Mouse (Mus musculus): ENCODE measurements around the gene Lrriq1.

Lrriq1 gene

DNA sequence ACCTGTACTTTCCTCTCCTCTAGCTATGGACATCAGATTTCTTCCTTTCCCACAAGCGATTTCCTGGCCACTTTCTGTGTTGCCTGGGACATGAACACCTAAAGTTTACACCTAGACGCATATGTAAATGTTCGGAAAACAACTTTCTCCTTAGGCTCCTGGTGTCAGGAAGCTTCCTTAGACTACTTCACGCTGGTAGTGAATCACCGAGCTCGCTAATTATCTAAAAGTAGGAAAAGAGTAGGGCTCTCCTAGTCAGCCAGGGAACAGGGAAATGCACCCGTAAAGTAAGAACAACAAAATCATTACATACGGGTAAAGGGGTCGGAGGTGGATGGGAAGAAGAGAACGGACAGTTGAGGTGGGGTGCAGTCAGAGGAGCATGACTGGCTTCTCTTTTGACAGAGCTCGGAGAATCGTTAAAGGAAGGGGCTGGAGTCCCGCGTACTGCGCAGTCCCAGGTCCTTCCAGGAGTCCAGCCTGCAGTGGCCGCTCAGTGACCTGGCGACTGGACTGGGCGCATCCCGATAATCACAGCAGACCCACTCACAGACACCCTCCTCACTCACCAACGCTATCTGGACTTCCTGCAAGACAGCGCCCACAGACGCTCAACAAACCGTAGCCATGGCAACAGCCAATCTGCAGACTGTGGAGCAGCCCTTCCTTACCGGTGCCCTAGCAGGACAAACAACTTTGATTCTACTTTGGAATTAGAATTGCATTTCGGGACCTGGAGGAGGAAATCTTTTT is at the start of gene Lrriq1:
Gene Lrriq1, minus strand, starts transcription at position 616 of the 753 bp plus-strand sequence.
- DNase-seq (ENCODE audit: low read depth, low spot score) = peak; percentile 55

DNA sequence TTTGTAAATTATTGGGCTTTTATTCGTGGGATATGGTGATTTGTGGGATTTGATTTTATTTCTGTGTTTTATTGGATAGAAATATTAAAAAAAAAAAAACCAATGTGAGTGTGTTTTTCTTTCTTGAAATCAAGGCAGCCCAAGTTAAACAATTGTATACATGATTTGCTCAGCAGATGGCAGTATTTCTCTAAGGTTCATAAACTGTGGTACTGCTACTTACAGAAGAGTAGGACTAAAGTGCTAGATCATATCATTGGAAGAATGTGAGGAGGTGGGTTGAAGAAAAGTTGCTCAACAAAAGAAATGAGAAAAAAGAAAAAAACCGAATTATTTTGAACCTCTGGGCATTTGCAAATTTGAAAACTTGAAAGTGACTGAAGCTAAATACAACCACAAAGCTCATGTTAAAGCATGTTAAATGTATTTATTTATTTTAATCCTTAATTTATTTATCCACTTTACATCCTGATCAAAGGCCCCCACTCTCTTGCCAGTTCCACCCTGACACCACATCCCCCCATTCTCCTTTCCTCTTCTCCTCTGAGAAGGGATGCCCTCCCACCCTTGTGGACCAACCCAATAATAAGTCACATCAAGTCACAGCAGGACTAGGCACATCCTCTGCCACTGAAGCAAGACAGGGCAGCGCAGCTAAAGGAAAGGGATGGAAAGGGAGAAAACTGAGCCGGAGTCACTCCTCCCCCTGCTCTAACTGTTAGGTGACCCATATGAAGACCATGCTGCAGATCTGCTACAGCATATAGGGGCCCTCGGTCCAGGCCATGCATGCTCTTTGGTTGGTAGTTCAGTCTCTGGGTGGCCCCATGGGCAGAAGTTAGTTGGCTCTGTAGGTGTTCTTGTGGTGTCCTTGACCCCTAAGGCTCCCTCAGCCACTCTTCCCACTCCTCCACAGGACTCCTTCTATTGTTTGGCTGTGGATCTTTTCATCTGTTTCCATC is 18.0 kb upstream of the Lrriq1 start:
- peak; percentile 34 for DNase-seq (ENCODE audit: low read depth, low spot score)

DNA sequence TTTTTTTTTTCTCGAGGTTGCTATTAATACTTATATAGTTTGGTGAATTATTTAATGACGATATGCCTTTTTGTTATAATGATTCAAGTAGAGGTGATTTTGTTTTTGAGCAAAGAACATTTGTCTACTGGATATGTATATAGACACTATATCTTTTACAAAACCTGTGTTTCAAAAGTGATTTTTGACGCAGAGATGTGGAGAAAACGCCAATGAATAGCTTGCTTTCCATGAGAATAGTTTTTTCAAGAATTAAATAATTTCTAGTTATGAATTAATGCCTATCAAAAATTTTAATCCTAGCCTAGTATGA is 294 bp upstream of the Lrriq1 start:
- DNase-seq (ENCODE audit: low read depth, low spot score) = no peak

DNA sequence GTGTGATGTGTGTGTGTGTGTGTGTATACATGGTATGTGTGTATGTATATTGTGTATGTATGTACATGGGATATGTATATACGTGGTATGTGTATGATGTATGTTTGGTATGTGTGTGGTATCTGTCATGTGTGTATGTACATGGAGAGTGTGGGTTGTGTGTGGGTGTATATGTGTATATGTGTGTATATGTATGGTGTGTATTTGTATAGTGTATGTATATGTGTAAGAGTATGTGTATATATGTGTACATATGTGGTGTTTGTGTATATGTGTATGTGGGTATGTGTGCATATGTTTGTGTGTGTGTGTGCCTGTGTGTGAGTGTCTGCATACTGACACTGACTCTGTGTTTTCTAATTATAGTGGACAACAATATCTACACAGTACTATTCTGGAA is 9.5 kb downstream of the Lrriq1 start:
- DNase-seq (ENCODE audit: low read depth, low spot score) = no peak

DNA sequence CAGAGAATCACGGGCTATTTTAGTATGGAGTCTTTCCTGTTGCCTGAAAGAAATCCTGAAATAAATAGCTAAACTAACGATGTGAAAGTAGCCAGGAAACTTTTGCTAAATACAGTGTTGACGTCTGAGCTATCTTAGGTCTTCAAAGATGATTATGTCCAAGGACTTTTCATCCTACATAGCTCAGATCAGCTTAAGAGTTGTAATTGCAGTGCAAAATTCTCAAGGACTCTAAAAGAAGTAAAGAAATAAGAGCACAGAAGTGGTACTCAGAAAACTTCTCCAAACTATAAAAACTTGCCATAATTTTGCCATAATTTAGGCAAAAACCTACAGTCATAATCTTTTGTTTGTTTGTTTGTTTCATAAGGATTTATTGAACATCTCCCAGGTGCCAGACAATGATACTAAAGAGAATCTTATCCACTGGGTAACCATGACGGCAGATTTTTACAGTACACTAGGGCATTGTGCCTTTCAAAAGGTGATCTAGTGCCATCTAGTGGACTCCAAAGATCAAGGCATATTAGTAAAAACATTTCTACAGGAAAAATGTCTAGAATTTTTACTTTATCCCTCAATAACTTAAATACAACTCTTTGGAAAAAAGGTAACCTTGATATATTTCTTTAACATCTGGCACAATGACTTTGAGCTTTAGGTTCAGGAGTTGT is 41.3 kb downstream of the Lrriq1 start:
- peak; percentile 25 for DNase-seq (ENCODE audit: low read depth, low spot score)

DNA sequence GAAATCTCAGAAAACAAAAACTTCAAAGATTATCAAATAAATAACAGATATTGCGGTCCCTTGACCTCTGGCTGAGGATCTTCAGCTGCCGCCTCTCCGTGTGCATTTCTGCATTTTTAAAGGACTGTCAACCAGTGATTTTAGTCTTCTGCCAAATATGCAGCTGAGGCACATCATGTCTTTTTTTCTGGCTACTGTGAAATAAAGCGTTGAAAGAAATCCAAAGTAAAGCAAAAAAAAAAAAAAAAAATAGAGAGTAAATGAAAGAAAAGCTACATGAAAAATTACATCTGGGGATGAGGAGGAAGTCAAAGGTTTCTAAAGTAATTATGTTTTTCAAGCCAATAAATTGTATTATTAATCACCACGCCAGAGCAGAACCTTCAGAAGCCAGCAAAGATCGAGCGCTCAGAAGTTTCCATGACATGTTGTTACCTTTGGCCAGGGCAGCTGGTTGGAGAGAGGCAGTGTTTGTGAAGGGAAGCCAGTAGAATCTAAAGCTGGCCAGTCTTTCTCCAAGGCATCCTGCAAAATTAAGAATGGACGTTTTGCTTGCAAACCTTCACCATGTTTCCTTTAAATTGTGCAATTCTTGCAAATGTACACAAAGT is 90.2 kb downstream of the Lrriq1 start:
- no peak for DNase-seq (ENCODE audit: low read depth, low spot score)

DNA sequence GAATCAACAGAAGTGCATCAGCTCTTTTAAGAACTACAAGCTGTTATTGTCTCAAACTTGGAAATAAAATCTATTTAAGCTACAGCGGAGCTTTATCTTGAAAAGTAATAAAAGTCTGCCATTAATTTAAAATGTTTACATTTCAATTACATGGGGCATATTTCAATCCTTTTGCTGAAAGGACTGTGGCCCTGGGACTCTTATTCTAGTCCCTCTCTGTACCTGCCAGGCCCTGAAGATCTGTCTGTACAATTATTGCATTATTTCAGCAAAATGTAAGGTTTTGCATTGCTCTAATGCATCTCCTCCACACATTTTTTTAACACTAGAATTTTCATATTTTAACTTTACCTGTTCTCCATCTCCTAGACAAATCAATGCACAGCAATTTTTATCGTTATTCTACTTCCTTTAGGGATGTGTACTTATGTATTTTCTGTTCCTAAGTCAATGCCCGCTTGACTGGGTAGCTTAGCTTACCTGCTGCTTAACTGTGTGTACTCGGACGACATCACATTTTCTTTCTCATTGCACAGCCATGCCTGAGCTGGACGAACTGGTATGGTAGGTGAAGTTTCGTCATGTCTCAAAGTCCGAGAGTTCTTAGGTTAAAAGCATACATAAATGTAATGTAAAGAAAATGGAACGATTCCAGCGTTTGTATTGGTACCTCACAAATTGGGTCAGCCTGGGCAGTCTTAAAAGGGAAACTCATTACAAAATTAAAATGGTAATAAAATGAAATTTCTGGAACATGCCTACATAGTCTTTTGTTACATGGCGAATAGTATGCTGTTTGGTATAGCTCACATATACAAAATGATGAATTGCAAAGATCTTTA is 91.0 kb downstream of the Lrriq1 start:
- DNase-seq (ENCODE audit: low read depth, low spot score) = no peak

DNA sequence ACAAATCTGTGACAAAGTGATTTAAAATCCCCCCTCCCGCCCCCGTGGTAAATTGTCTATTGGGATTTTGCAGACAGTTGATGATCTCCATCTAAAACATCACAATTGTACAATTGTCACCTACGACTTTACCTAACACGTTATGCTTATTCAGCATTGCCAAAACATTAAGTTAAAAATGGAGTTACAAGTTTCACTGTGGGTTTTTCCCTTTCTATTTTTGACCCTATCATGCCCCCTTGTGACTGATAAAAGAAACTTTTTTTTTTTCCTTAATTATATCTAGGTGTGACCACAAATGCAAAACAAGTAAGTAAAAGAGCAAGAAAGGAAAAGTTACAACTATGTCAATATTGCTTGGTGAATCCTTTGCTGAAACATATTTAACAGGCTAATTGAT is 93.6 kb downstream of the Lrriq1 start:
- DNase-seq (ENCODE audit: low read depth, low spot score) = no peak

DNA sequence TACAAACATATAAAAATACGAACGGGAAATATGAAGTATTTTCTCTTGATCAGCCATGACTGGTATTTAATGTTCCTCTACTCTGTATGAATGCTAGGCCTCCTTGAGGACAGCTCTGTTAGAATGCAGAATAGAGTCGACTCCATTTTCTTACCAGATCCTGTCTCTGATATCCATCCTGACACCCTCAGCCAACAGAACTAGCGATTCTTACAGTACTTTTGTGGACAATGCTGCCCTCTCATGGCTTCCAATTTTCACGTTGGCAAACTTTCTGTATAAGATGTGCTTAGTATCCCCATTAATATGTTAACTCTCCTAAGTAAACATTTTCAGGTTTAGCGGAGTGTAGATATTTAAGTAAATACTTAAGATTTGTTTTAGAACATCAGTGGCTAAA is 94.6 kb downstream of the Lrriq1 start:
- DNase-seq (ENCODE audit: low read depth, low spot score) = peak; percentile 0

DNA sequence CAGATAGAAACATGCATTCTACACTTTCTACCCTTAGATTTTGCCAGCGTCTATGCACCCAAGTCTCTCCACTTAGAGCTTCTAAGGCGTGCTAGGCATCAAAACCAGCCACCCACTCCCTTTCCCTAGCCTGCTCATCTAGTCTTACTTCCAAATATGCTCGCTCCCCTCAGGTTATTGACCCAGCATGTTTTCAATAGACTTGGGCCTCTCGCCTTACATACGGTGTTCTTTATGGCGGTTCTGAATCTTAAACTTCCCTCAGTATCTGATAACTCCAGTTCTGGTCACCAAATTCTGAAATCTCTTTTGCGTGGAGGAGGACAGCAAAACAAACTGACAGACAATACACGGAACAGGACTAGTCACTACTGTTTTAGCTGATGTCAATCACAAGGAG is 95.5 kb downstream of the Lrriq1 start:
- no peak for DNase-seq (ENCODE audit: low read depth, low spot score)

DNA sequence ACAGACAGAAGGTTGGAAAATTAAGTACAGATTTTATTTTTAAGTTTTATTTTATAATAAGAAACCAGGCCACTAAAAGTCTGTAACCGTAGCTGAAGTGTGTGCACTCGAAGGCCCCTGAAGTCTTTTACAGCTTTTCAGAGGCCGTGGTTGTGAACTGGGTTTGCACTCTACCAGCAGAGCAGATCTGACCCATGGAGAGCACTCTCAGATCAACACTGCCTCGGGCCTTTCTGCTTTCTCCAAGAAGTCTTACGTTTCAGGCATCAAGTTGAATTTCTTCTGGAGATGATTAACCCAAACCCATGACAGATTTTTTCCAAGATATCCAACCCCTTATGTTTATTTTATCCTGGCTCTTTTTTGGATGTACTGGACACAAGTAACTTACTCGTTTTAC is 121.5 kb downstream of the Lrriq1 start:
- no peak for DNase-seq (ENCODE audit: low read depth, low spot score)

DNA sequence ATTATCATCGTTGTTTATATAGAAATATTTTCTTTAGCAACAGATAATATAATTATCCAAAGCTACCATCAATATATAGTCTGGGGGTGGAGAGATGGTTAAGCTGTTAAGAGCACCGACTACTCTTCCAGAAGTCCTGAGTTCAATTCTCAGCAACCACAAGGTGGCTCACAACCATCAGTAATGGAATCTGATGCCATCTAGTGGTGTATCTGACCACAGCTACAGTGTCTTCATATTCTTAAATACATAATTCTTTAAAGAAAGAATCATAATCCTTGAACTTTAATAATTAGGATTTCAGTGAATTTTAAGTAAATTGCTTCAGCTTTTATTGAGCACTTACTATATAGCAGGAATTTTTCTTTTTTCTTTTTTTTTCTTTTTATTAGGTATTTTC is 128.0 kb downstream of the Lrriq1 start:
- DNase-seq (ENCODE audit: low read depth, low spot score) = no peak

DNA sequence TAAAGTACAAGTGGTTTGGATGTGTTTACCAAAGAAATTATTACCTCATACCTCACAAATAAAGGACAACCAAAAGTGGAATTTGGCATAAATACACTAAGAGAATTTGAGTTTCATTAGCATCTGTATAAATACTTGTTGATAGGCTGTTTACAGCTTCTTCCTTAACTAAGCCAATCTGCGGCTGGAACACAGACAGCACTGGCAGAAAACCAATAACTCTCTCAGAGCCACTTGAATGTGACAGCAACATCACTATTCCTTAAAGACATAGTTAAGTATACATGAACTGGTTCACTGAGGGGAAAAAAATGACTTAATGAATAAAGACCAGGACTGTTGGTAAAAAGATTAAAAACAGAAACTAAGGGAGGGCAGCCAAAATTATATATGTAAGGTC is 150.0 kb downstream of the Lrriq1 start:
- no peak for DNase-seq (ENCODE audit: low read depth, low spot score)

DNA sequence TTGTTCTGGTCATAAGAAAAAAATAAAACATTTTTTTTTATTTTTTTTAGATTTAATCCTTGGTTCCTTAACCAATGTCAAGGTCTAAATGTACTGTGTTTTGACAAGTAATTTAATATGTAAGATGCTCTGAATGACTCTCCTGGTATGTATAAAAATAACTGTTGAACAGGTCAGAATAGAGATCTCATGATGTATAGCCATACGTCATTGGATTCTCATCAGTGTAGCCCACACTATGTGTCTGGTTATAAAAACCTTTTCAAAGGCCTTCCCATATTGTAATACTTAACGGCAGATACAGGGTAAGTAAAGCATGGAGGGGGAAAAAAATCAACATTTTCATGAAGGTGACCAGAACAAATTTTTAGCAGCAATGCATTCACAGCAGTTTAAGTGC is 186.5 kb downstream of the Lrriq1 start:
- no peak for DNase-seq (ENCODE audit: low read depth, low spot score)

DNA sequence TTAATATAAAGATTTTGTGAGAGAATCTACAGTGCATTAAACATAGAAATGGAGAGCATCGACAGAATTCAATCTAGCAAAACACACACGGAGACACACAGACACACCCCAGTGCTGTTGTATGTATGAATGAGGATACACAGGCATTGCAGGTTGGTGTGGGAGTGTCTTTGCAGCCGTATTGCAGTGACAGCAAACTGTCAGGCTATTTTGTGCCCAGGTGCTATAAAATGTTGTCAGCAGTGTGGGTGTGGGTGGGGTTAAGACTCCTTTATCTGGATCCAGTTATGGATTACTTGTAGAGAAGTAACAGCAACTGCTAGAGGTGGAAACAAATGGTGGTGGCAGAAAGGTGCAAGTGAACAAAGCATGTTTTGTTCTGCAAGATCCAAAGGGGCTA is 189.5 kb downstream of the Lrriq1 start:
- no peak for DNase-seq (ENCODE audit: low read depth, low spot score)

DNA sequence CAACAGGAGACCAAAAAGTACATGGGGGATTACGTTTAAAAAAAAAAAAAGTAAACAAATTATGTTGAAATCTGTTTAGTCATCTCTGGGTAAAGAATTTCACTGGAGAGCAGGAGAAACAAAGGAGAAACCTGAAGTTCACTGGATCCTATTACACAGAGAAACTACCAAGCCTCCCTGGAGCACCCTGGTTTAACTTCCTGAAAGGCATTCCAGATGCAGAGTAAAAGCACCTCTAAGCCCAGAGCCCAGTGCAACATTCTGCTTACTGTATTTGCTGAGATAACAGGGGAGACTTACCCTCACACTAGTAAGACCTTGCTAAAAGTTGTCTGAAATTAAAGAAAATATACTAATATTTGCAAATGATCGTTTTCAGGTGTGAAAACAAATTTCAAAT is 191.1 kb downstream of the Lrriq1 start:
- DNase-seq (ENCODE audit: low read depth, low spot score) = no peak

DNA sequence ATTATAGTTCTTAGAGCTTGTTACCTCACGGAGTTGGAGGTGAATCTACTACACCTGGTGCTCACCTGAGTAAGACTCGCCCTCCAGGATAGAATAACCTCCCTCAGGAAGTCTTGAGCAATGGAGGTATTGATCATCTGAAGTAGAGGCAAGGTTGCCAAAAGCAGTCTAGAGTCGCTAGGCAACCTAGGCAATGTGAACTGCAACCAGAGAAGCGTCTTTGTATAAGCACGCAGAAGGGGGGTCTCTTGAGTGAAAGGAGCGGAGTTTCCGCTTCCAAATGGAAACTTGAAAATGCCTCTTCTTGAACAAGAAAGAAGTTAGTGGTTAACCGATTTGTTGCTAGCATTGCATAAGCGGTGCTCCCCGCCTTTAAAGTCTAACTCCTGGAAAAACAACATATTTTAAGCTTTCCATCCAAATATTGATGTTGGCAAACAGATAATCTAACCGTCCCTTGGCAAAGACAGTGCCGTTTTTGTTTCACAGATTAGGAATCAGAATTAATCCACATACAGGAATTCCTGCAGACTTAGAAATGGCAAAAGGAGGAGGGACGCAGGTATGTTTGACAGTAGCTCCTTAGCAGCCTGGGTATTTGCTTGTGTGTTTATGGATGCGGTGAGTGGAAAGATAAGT is 201.0 kb downstream of the Lrriq1 start:
- no peak for DNase-seq (ENCODE audit: low read depth, low spot score)

DNA sequence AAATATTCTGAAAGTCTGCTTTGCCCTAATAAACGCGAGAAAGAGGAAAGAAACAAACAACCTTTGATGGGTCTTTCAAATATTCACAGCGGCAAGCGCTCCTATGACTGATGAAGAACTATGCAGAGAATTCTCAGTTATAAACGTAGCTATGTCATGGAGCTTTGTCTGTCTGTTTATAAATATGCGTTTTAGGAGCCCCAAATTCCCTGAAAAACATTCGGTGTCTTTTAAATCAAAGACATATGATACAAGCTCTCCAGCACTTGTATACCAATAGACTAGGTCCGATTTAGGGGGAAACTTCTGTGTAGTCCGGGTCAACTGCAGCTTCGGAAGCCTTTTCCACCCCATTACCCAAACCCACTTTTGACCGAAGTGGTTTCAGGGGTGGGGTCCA is 205.2 kb downstream of the Lrriq1 start:
- no peak for DNase-seq (ENCODE audit: low read depth, low spot score)

DNA sequence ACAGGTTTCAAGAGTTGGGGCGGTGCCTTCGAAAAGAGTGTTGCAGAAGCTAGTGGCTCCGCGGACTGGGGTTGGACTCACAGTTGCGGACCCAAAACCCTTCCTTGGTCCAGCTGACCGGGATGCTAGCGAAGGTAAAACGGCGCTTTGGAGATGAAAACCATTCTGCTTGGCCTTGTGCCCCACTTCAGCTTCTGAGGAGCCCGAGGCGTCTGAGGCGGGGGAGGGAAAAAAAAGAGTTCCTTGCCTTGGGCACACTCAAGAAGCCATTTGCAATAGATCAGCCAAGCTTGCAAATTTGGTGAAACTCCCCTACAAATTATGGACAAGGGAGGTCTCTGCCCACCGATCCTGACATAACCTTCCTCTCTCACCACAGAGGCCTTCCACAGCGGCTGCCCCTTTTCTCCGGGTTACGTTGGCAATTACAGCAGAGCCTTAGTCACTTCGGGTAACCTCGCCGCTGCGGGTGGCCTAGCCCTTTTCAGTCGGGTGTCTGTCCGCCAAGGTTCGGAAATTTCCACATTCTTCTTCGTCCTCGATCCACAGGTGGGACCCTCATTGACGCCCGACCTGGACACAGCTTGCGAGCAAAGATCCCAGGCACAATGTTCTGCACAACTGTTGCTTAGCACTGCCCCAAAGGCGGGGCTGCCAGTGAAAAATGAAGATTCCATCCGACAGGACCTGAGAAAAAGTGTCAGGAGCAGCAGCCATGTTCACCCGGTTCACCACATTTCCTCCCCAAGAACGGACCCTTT is 206.2 kb downstream of the Lrriq1 start, which contains the start of gene Alx1:
Gene Alx1, minus strand, starts transcription at position 486 of the 761 bp plus-strand sequence.
- DNase-seq (ENCODE audit: low read depth, low spot score) = no peak
